Mouse (Mus musculus) kidney, adult 9 months (tissue): ENCODE results near the gene Hmgcr.
"Not testable (repeated sequence)": the region's sequence is repeated elsewhere in the genome, so short reads cannot be mapped to it uniquely, and the experiment has no call there.

Experiments
- DNase-seq: peaks from one replicate; pipeline ENCODE4 v3.0.0; 2022

Hmgcr gene

GRCm38 (mm10) chr13:96670019-96670405 lies 724 bp downstream of the Hmgcr start:
- DNase-seq = no peak

GRCm38 (mm10) chr13:96664419-96664974 lies 6.2 kb downstream of the Hmgcr start:
- DNase-seq = no peak

- DNase-seq = not testable (repeated sequence)
These were observed 7.6 kb downstream of the Hmgcr start for GRCm38 (mm10) chr13:96663120-96663519.

GRCm38 (mm10) chr13:96660095-96660860 lies 10.5 kb downstream of the Hmgcr start:
- no peak for DNase-seq

GRCm38 (mm10) chr13:96658936-96659335 lies 11.8 kb downstream of the Hmgcr start:
- DNase-seq = no peak

- no peak for DNase-seq
These were observed 14.1 kb downstream of the Hmgcr start for GRCm38 (mm10) chr13:96656673-96657072.

GRCm38 (mm10) chr13:96653041-96653440 lies 17.7 kb downstream of the Hmgcr start:
- no peak for DNase-seq

- DNase-seq = no peak
These were observed 24.9 kb downstream of the Hmgcr start for GRCm38 (mm10) chr13:96645822-96646221.

- DNase-seq = no peak
These were observed 26.6 kb downstream of the Hmgcr start for GRCm38 (mm10) chr13:96644168-96644567.

- no peak for DNase-seq
These were observed 40.3 kb downstream of the Hmgcr start for GRCm38 (mm10) chr13:96630396-96630795.

- no peak for DNase-seq
These were observed 49.8 kb downstream of the Hmgcr start for GRCm38 (mm10) chr13:96620891-96621290.

GRCm38 (mm10) chr13:96614615-96615014 lies 56.1 kb downstream of the Hmgcr start:
- DNase-seq = no peak

GRCm38 (mm10) chr13:96604242-96604641 lies 66.5 kb downstream of the Hmgcr start:
- no peak for DNase-seq

GRCm38 (mm10) chr13:96599182-96599581 lies 71.6 kb downstream of the Hmgcr start:
- DNase-seq = no peak
